Mouse (Mus musculus): ENCODE results near the gene Sept5. TPM values are rescaled to one million over a fixed set of nuclear protein-coding genes. Genes with fewer than 3 reads are reported as not detected.

The Sept5 gene
- polyA plus RNA-seq, 1 experiment from 2014 or later, result 18.9 TPM

Other genes starting within 250 kb of the Sept5 start
- gene Txnrd2, start 203.6 kb downstream of the Sept5 start, polyA plus RNA-seq (2014; fragmentation: Nextera tagmentation; extraction: Ambion mirVana), result 18.5 and 18.8 TPM in 2 replicates
- gene Comt, start 203.1 kb downstream of the Sept5 start, polyA plus RNA-seq (2014; fragmentation: Nextera tagmentation; extraction: Ambion mirVana), result 94.3 and 99.0 TPM in 2 replicates
- gene Gnb1l, start 131.2 kb downstream of the Sept5 start, polyA plus RNA-seq (2014; fragmentation: Nextera tagmentation; extraction: Ambion mirVana), result 12.3 and 15.5 TPM in 2 replicates
- 3.1 and 3.5 TPM in 2 replicates for gene Rtl10, start 131.1 kb downstream of the Sept5 start, polyA plus RNA-seq (2014; fragmentation: Nextera tagmentation; extraction: Ambion mirVana)
- gene Tbx1, start 39.3 kb downstream of the Sept5 start, polyA plus RNA-seq (2014; fragmentation: Nextera tagmentation; extraction: Ambion mirVana), result 0.53 and 1.1 TPM in 2 replicates
- 1.1 and 1.5 TPM in 2 replicates for gene Gp1bb, start 7.6 kb downstream of the Sept5 start, polyA plus RNA-seq (2014; fragmentation: Nextera tagmentation; extraction: Ambion mirVana)
- 0.67 and 1.3 TPM in 2 replicates for gene Gm49601, start 3.5 kb downstream of the Sept5 start, polyA plus RNA-seq (2014; fragmentation: Nextera tagmentation; extraction: Ambion mirVana)
- 15.5 and 17.9 TPM in 2 replicates for gene Cldn5, start 146.9 kb upstream of the Sept5 start, polyA plus RNA-seq (2014; fragmentation: Nextera tagmentation; extraction: Ambion mirVana)
- gene Ufd1, start 181.8 kb upstream of the Sept5 start, polyA plus RNA-seq (2014; fragmentation: Nextera tagmentation; extraction: Ambion mirVana), result 85.4 and 85.7 TPM in 2 replicates
- 43.1 and 43.8 TPM in 2 replicates for gene Cdc45, start 182.0 kb upstream of the Sept5 start, polyA plus RNA-seq (2014; fragmentation: Nextera tagmentation; extraction: Ambion mirVana)
- gene 2510002D24Rik, start 206.6 kb upstream of the Sept5 start, polyA plus RNA-seq (2014; fragmentation: Nextera tagmentation; extraction: Ambion mirVana), result 37.4 and 47.6 TPM in 2 replicates
- gene Gm28539, start 206.6 kb upstream of the Sept5 start, polyA plus RNA-seq (2014; fragmentation: Nextera tagmentation; extraction: Ambion mirVana), result not detected in 2 replicates
- gene Mrpl40, start 246.9 kb upstream of the Sept5 start, polyA plus RNA-seq (2014; fragmentation: Nextera tagmentation; extraction: Ambion mirVana), result 87.2 and 91.6 TPM in 2 replicates
- 16.3 and 16.8 TPM in 2 replicates for gene Hira, start 247.1 kb upstream of the Sept5 start, polyA plus RNA-seq (2014; fragmentation: Nextera tagmentation; extraction: Ambion mirVana)